In genomic region chr8:69973442-69974161, GRCm38 (mm10) we compare ENCODE assay signal across 8 mouse cellular contexts. TPM values are rescaled to one million over a fixed set of nuclear protein-coding genes. Genes with fewer than 3 reads are reported as not detected.
DNase-seq lines count a peak whose midpoint lies in the region; ATAC-seq lines count a peak whose summit lies in the region.

No protein-coding gene starts in this region.

- peak overlapping the region; percentile 79 for H3K4me2 ChIP-seq in intestine, embryonic 16.5 days (ENCODE audit: low read depth, low read length)
- peak overlapping the region; percentile 98 for H3K4me2 ChIP-seq in liver, embryonic 12.5 days
- H3K4me2 ChIP-seq in neural tube, embryonic 12.5 days (replicated peaks): peak overlapping the region; percentile 81

- H3K9me3 ChIP-seq in intestine, embryonic 16.5 days (ENCODE audit: control insufficient read depth, low read length): no peaks in the 10 kb centered on the region
- H3K9me3 ChIP-seq in liver, embryonic 12.5 days (replicated peaks): no peaks in the 10 kb centered on the region
- H3K9me3 ChIP-seq in neural tube, embryonic 12.5 days: no peaks in the 10 kb centered on the region

- no peaks in the 10 kb centered on the region for H3K27me3 ChIP-seq in intestine, embryonic 16.5 days (replicated peaks; ENCODE audit: control insufficient read depth, insufficient read depth, low read length)
- no peaks in the 10 kb centered on the region for H3K27me3 ChIP-seq in liver, embryonic 12.5 days (replicated peaks)
- no peaks in the 10 kb centered on the region for H3K27me3 ChIP-seq in neural tube, embryonic 12.5 days (replicated peaks)

- no peaks in the 10 kb centered on the region for H3K36me3 ChIP-seq in intestine, embryonic 16.5 days (ENCODE audit: control insufficient read depth, insufficient read depth, low read length)
- H3K36me3 ChIP-seq in liver, embryonic 12.5 days: peaks cover 10% of the 10 kb centered on the region; the same call in 1 of the 2 replicates
- no peaks in the 10 kb centered on the region for H3K36me3 ChIP-seq in neural tube, embryonic 12.5 days

- peak; percentile 39 for ATAC-seq in intestine, embryonic 16.5 days
- ATAC-seq in liver, embryonic 12.5 days: no peak; the same call in 1 of the 2 replicates
- ATAC-seq in neural tube, embryonic 12.5 days (ENCODE audit: low FRiP score, low read depth): peak; percentile 64

- H3K9ac ChIP-seq in intestine, embryonic 16.5 days (ENCODE audit: low read depth, low read length): peak overlapping the region; percentile 96
- H3K9ac ChIP-seq in liver, embryonic 12.5 days: peak overlapping the region; percentile 99
- H3K9ac ChIP-seq in neural tube, embryonic 12.5 days: peak overlapping the region; percentile 78

- H3K4me1 ChIP-seq in intestine, embryonic 16.5 days (ENCODE audit: control insufficient read depth, insufficient read depth, low read length): peaks cover 37% of the 10 kb centered on the region
- peaks cover 67% of the 10 kb centered on the region for H3K4me1 ChIP-seq in liver, embryonic 12.5 days
- H3K4me1 ChIP-seq in neural tube, embryonic 12.5 days: peaks cover 42% of the 10 kb centered on the region

- peak; percentile 52 for DNase-seq in urinary bladder, postnatal 14 days (ENCODE audit: low spot score)
- DNase-seq in urinary bladder, postnatal 10 days (ENCODE audit: low spot score): no peak
- peak; percentile 47 to 53 for DNase-seq in cerebellum, postnatal 36 days
- peak; percentile 30 to 58 for DNase-seq in gastrocnemius, postnatal 4 days (ENCODE audit: low spot score in 2 of 2)
- DNase-seq in thymus, postnatal 10 days (ENCODE audit: low spot score in 2 of 2): peak; percentile 37 to 40

- under 1% methylated on average over 68 of the region's 68 CpGs for WGBS in intestine, embryonic 16.5 days
- under 1% methylated on average over 54 of the region's 68 CpGs for WGBS in liver, embryonic 12.5 days (ENCODE audit: insufficient replicate concordance)
- WGBS in neural tube, embryonic 12.5 days: under 1% methylated on average over 68 of the region's 68 CpGs

- H3K27ac ChIP-seq in intestine, embryonic 16.5 days (ENCODE audit: low read length): peak overlapping the region; percentile 89
- H3K27ac ChIP-seq in liver, embryonic 12.5 days: peak overlapping the region; percentile 95
- H3K27ac ChIP-seq in neural tube, embryonic 12.5 days: peak overlapping the region; percentile 42; the same call in 1 of the 2 replicates

- H3K4me3 ChIP-seq in intestine, embryonic 16.5 days (ENCODE audit: low read length): peak overlapping the region; percentile 93
- H3K4me3 ChIP-seq in liver, embryonic 12.5 days: peak overlapping the region; percentile 99
- H3K4me3 ChIP-seq in neural tube, embryonic 12.5 days: peak overlapping the region; percentile 95

RNA-seq across cellular contexts. Expression of gene Gatad2a, which starts 22.6 kb away (rescaled TPM):
- 10 to 100 TPM; 60.9 to 74.5 TPM for total RNA-seq in gastrocnemius, postnatal 4 days (2021)
- polyA plus RNA-seq in intestine, embryonic 16.5 days (2015; fragmentation: Nextera tagmentation; extraction: Ambion mirVana): 36.0 and 38.9 TPM in 2 replicates
- 60.2 and 62.6 TPM in 2 replicates for polyA plus RNA-seq in liver, embryonic 12.5 days (2016; fragmentation: Nextera tagmentation; extraction: Ambion mirVana)
- 61.3 and 66.9 TPM in 2 replicates for polyA plus RNA-seq in neural tube, embryonic 12.5 days (2016; fragmentation: Nextera tagmentation; extraction: Ambion mirVana)

Comparison
In these comparisons a context has a peak if more than half of its experiments do, and no peak if none do; other contexts are left out.
1. H3K27ac ChIP-seq: peak in every context shown above with its lines; median percentile 95 in liver, embryonic 12.5 days; 89 in intestine, embryonic 16.5 days; 42 in neural tube, embryonic 12.5 days.